Mouse (Mus musculus) liver, embryonic 16.5 days (tissue): ENCODE measurements around the gene Rnf167. TPM values are rescaled to one million over a fixed set of nuclear protein-coding genes. Genes with fewer than 3 reads are reported as not detected.

ENCODE experiments used
- ATAC-seq: fragments of 200-750 bp; cut with Nextera tagmentation; 2 replicates; pipeline ENCODE4 v1.8.0; 2017; ENCODE audit warnings: low read depth, mild to moderate bottlenecking, moderate number of reproducible peaks, moderate library complexity
- H3K27ac ChIP-seq: fragments of 300-500 bp; sonication (generic); 2 replicates; pipeline ENCODE4 v1.5.1; 2014; ENCODE audit warnings: mild to moderate bottlenecking, low read length
- H3K27me3 ChIP-seq: fragments of 300-500 bp; sonication (generic); 2 replicates; pipeline ENCODE4 v1.6.1; 2014; ENCODE audit warnings: low read depth, low read length, mixed read lengths; ENCODE audit not compliant: control insufficient read depth, insufficient read depth
- H3K36me3 ChIP-seq: fragments of 300-500 bp; sonication (generic); 2 replicates; pipeline ENCODE4 v1.6.1; 2014; ENCODE audit warnings: mild to moderate bottlenecking; ENCODE audit not compliant: control insufficient read depth, insufficient read depth
- H3K4me1 ChIP-seq: fragments of 300-500 bp; sonication (generic); 2 replicates; pipeline ENCODE4 v1.6.1; 2014; ENCODE audit warnings: low read depth, low read length, mixed read lengths; ENCODE audit not compliant: control insufficient read depth
- H3K4me2 ChIP-seq: fragments of 300-500 bp; sonication (generic); 2 replicates; pipeline ENCODE4 v1.6.1; 2014; ENCODE audit warnings: low read depth, low read length, mixed read lengths
- H3K4me3 ChIP-seq: fragments of 300-500 bp; sonication (generic); 2 replicates; pipeline ENCODE4 v1.5.1; 2014; ENCODE audit warnings: low read depth, mild to moderate bottlenecking, low read length
- H3K9ac ChIP-seq: fragments of 300-500 bp; sonication (generic); 2 replicates; pipeline ENCODE4 v1.6.1; 2014; ENCODE audit warnings: low read depth, low read length
- H3K9me3 ChIP-seq: fragments of 300-500 bp; sonication (generic); replicated peaks from 2 replicates; pipeline ENCODE4 v1.6.1; 2016; ENCODE audit warnings: low read length; ENCODE audit not compliant: control insufficient read depth
- WGBS: fragments of 180-500 bp; shearing (Covaris S2); extraction: QIAGEN DNeasy Blood & Tissue Kit; methylation state at CpG from one replicate; pipeline ENCODE4 v1.1.7; 2014; ENCODE audit not compliant: insufficient replicate concordance; 5-methylcytosine and 5-hydroxymethylcytosine counted together
- polyA plus RNA-seq: library from polyadenylated mRNA; unstranded; fragments of >200 nt; fragmentation: Nextera tagmentation; extraction: Ambion mirVana; gene quantifications from 2 replicates; pipeline ENCODE4 v1.2.1, GENCODE M21; 2015

The Rnf167 gene
- polyA plus RNA-seq, 1 experiment from 2014 or later, result 79.6 TPM

GRCm38 (mm10) chr11:70651391-70651790 lies 4.4 kb downstream of the Rnf167 start:
- peak overlapping the region; percentile 33 for H3K9ac ChIP-seq
- H3K27ac ChIP-seq, result peak overlapping the region; percentile 99
- ATAC-seq, result no peak
- H3K4me1 ChIP-seq, result peaks cover 66% of the 10 kb centered on the region
- H3K4me2 ChIP-seq, result peak overlapping the region; percentile 92
- peaks cover 2% of the 10 kb centered on the region; the same call in 1 of the 2 replicates for H3K27me3 ChIP-seq
- peak overlapping the region; percentile 99 for H3K4me3 ChIP-seq
- H3K9me3 ChIP-seq, result no peaks in the 10 kb centered on the region
- WGBS, result 27% methylated on average over 2 of the region's 2 CpGs
- peaks cover 39% of the 10 kb centered on the region for H3K36me3 ChIP-seq

- peak overlapping the region; percentile 99 for H3K4me3 ChIP-seq
- peaks cover 2% of the 10 kb centered on the region; the same call in 1 of the 2 replicates for H3K27me3 ChIP-seq
- peaks cover 69% of the 10 kb centered on the region for H3K4me1 ChIP-seq
- WGBS, result 29% methylated on average over 12 of the region's 12 CpGs
- no peak for ATAC-seq
- peak overlapping the region; percentile 99 for H3K27ac ChIP-seq
- H3K36me3 ChIP-seq, result peaks cover 39% of the 10 kb centered on the region
- no peaks in the 10 kb centered on the region for H3K9me3 ChIP-seq
- peak overlapping the region; percentile 92 for H3K4me2 ChIP-seq
- peak overlapping the region; percentile 100 for H3K9ac ChIP-seq
Measured at GRCm38 (mm10) chr11:70652029-70652883, 5.2 kb downstream of the Rnf167 start.

GRCm38 (mm10) chr11:70652884-70653344 lies 5.9 kb downstream of the Rnf167 start:
- Histone ChIP-seq H3K4me1 (peaks cover 69% of the 10 kb centered on the region), H3K36me3 (peaks cover 39% of the 10 kb centered on the region), H3K4me2 (peak overlapping the region; percentile 92), H3K27me3 (peaks cover 2% of the 10 kb centered on the region; the same call in 1 of the 2 replicates), H3K4me3 (peak overlapping the region; percentile 99), H3K9me3 (no peaks in the 10 kb centered on the region), H3K27ac (peak overlapping the region; percentile 99), H3K9ac (peak overlapping the region; percentile 100)
- ATAC-seq, result no peak
- WGBS, result 18% methylated on average over 6 of the region's 6 CpGs

GRCm38 (mm10) chr11:70653345-70654197 lies 6.5 kb downstream of the Rnf167 start:
- Histone ChIP-seq H3K4me2 (peak overlapping the region; percentile 92), H3K4me1 (peaks cover 64% of the 10 kb centered on the region), H3K27ac (peak overlapping the region; percentile 99), H3K4me3 (peak overlapping the region; percentile 99), H3K9me3 (no peaks in the 10 kb centered on the region), H3K27me3 (peaks cover 2% of the 10 kb centered on the region; the same call in 1 of the 2 replicates), H3K9ac (peak overlapping the region; percentile 100), H3K36me3 (peaks cover 39% of the 10 kb centered on the region)
- 1% methylated on average over 50 of the region's 63 CpGs for WGBS
- ATAC-seq, result peak; percentile 73

- peak within 1 kb of the TSS; percentile 100 for H3K9ac ChIP-seq
- H3K9me3 ChIP-seq, result no peaks in the 10 kb centered on the region
- ATAC-seq, result peak; percentile 64
- peak within 1 kb of the TSS; percentile 99 for H3K27ac ChIP-seq
- peak within 1 kb of the TSS; percentile 99 for H3K4me3 ChIP-seq
- peaks cover 56% of the 10 kb centered on the region for H3K4me1 ChIP-seq
- peak within 1 kb of the TSS; percentile 92 for H3K4me2 ChIP-seq
- H3K36me3 ChIP-seq, result peaks cover 33% of the 10 kb centered on the region
- peaks cover 2% of the 10 kb centered on the region; the same call in 1 of the 2 replicates for H3K27me3 ChIP-seq
- WGBS, result under 1% methylated on average over 54 of the region's 61 CpGs
Measured at GRCm38 (mm10) chr11:70654198-70654922, 7.3 kb downstream of the Rnf167 start, which contains the start of gene Pfn1. Gene Pfn1 (minus strand): TSS chr11:70654644.

GRCm38 (mm10) chr11:70654923-70655570 lies 8.0 kb downstream of the Rnf167 start:
- peak overlapping the region; percentile 99 for H3K27ac ChIP-seq
- H3K4me2 ChIP-seq, result peak overlapping the region; percentile 92
- peaks cover 26% of the 10 kb centered on the region for H3K36me3 ChIP-seq
- H3K9ac ChIP-seq, result peak overlapping the region; percentile 100
- no peaks in the 10 kb centered on the region for H3K9me3 ChIP-seq
- H3K4me1 ChIP-seq, result peaks cover 49% of the 10 kb centered on the region
- peaks cover 2% of the 10 kb centered on the region; the same call in 1 of the 2 replicates for H3K27me3 ChIP-seq
- peak; percentile 59 for ATAC-seq
- peak overlapping the region; percentile 99 for H3K4me3 ChIP-seq
- WGBS, result under 1% methylated on average over 48 of the region's 48 CpGs

- peaks cover 19% of the 10 kb centered on the region for H3K36me3 ChIP-seq
- H3K27me3 ChIP-seq, result peaks cover 2% of the 10 kb centered on the region; the same call in 1 of the 2 replicates
- H3K9ac ChIP-seq, result peak overlapping the region; percentile 100
- no peak for ATAC-seq
- H3K27ac ChIP-seq, result peak overlapping the region; percentile 99
- H3K4me3 ChIP-seq, result peak overlapping the region; percentile 99
- no peaks in the 10 kb centered on the region for H3K9me3 ChIP-seq
- H3K4me2 ChIP-seq, result peak overlapping the region; percentile 92
- under 1% methylated on average over 61 of the region's 61 CpGs for whole genome bisulfite sequencing
- H3K4me1 ChIP-seq, result peaks cover 43% of the 10 kb centered on the region
Measured at GRCm38 (mm10) chr11:70655571-70656455, 8.8 kb downstream of the Rnf167 start.
